Mouse (Mus musculus): Measurements from ENCODE around the gene Syt5. TPM values are rescaled to one million over a fixed set of nuclear protein-coding genes. Genes with fewer than 3 reads are reported as not detected.
A peak's percentile ranks its signal among the peaks of the same experiment; 100 is the strongest.
"Not testable (repeated sequence)": the region's sequence is repeated elsewhere in the genome, so short reads cannot be mapped to it uniquely, and the experiment has no call there.

The Syt5 gene
- polyA plus RNA-seq, 1 experiment from 2014 or later = 79.9 TPM

DNA sequence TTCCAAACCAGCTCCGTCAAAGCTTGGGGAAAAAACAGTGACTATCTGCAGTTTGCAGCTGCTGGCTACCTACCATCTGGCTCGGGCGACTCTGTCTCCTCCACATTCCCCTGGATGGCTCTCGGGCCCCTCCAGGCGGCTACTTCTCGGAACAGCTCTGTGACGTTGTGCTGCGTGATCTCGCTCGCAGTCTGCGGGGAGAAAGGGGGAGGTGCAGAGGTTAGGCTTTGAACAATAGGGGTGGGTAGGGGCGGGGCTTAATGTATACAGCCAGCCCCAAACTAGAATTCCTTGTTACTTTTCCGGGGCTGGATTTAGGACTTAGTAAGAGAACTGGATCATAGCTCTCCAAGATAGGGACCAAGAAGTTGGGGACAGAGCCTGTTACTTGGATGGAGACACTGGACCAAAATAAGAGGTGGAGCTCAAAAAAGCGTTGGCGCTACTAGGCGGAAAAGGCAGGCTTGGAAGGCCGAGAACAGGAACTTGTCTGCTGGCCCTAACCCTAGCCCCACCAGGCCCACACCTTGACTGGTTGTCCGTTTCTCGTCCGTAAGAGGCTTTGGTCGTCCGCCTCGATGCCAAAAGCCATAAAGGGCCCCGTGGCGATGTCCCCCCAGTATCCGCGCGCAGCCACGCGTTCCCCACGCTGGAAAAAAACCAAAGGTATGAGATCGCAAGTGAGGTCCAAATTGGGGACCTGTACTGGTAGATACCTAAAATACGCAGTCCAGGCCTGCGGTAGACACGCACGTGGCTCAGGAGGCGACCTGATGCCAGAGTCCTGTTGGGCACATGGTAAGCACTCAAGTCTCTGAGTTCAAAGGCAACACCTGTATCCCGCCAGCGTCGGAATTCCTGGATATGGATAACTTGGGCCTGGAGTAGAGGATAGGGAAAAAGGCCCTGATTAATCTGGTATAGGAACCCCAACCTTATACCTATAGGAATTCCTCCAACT lies 20.7 kb downstream of the Syt5 start:
- Histone ChIP-seq H3K9me3 (ENCODE audit: control insufficient read depth, low read length) (no peaks in the 10 kb centered on the region), H3K9ac (replicated peaks; ENCODE audit: low read depth, low read length) (peak overlapping the region; percentile 44), H3K4me3 (ENCODE audit: low read depth, low read length) (peak overlapping the region; percentile 24), H3K27ac (ENCODE audit: low read depth, low read length) (peak overlapping the region; percentile 29; the same call in 1 of the 2 replicates), H3K4me2 (ENCODE audit: low read depth, low read length) (peak overlapping the region; percentile 52), H3K27me3 (ENCODE audit: control insufficient read depth, insufficient read depth, low read length) (no peaks in the 10 kb centered on the region), H3K4me1 (ENCODE audit: control insufficient read depth, insufficient read depth, low read length) (peaks cover 5% of the 10 kb centered on the region; the same call in 1 of the 2 replicates), H3K36me3 (ENCODE audit: control insufficient read depth, insufficient read depth, low read length) (no peaks in the 10 kb centered on the region)
- ATAC-seq (ENCODE audit: low read depth) = peak; percentile 96
- WGBS = 28% methylated on average over 40 of the region's 40 CpGs

DNA sequence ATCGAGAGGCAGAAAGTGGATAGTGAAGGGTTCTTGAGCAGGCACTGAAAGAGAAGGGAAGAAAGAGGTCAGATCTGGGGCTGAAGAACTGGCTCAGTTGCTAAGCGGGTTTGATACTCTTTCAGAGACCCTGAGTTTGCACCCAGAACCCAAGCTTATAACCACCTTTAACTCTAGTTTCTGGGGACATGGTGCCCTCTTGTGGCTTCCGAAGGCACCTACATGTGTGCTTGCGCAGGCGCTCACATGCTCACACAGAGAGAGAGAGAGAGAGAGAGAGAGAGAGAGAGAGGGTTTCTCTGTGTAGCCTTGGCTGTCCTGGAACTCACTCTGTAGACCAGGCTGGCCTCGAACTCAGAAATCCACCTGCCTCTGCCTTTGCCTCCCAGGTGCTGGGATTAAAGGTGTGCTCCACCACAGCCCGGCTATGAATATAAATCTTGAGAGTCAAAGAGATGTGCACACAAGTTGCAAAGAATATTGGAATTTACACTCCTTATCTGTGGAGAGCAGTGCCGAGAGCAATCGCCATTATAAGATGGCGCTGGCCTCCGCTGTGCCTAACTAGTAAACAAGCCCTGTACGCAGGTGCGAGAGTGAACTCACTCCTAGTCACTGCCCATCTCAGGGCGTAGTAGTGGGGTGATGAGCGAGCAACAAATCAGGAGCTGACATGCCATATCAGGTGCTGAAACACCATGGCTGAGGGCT lies 23.0 kb downstream of the Syt5 start, which contains the start of gene Tnni3:
Gene Tnni3 (minus strand): TSS at position 18 of the 711 bp plus-strand sequence.
- H3K9me3 ChIP-seq (ENCODE audit: control insufficient read depth, low read length); H3K36me3 ChIP-seq (ENCODE audit: control insufficient read depth, insufficient read depth, low read length); H3K27me3 ChIP-seq (ENCODE audit: control insufficient read depth, insufficient read depth, low read length); H3K27ac ChIP-seq (ENCODE audit: low read depth, low read length); H3K9ac ChIP-seq (replicated peaks; ENCODE audit: low read depth, low read length); H3K4me2 ChIP-seq (ENCODE audit: low read depth, low read length); ATAC-seq (ENCODE audit: low read depth); H3K4me1 ChIP-seq (ENCODE audit: control insufficient read depth, insufficient read depth, low read length); H3K4me3 ChIP-seq (ENCODE audit: low read depth, low read length): not testable (repeated sequence)
- WGBS = 72% methylated on average over 15 of the region's 15 CpGs

DNA sequence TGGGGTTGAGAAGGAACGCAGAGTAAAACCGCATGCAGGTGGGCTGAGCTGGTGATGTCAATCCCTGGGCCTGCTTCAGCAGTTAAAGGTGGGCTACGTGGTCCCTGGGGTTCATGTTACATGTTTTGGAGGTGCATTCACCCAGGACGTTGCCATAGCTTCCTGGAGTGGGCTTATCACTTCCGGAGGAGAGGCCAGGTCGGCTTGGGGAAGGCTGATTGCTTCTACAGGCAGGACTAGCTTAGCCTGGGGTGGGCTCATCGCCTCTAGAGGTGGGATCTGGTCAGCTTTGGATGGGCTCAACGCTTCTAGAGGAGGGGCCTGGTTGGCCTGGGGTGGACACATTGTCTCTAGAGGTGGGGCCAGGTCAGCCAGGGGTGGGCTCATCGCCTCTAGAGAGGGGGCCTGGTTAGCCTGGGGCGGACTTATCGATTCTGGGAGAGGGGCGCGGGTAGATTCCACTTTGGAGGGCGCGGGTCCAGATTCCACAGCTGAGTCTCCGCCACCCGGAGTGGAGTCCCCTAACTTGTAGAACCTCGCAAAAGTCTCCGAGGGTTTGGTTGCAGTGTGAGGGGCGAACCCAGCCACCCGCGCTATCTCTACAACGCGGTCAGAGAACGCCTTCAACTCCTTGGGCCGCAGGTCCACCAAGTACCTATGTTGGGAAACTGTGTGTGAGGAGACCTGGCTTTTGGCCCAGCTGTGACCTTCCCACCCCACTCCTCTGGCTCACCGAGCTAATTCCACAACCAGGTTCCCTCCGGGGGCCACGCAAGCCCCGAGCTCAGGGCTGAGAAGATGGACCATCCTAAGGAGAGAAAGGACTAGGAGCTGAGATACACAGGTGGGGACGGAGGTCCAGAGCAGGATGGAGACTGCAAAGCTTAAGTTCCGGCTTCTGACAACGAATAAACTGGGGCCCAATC lies 23.9 kb downstream of the Syt5 start:
- ATAC-seq (ENCODE audit: low read depth) = no peak

DNA sequence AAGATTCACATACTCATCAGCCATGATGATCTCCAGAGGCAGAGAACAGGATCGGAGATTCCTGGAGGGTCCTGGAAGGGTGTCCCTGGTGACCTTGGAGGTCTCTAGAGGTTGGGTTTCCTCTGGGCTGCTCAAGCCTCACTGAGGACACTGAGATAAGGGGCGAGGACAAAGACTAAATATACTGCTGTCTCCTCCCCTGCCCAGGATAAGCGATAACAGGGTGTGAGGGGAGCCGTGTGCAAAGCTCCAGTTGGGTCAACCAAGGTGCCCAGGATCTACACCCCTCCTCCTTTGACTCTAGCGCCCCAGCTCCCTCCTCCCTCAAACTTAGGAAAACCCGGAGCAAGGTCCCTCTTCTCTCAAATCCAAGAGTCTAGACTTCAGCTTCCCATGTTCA lies 25.0 kb downstream of the Syt5 start:
- Histone ChIP-seq H3K36me3 (ENCODE audit: control insufficient read depth, insufficient read depth, low read length) (no peaks in the 10 kb centered on the region), H3K9ac (replicated peaks; ENCODE audit: low read depth, low read length) (no peak overlapping the region), H3K27me3 (ENCODE audit: control insufficient read depth, insufficient read depth, low read length) (no peaks in the 10 kb centered on the region), H3K9me3 (ENCODE audit: control insufficient read depth, low read length) (no peaks in the 10 kb centered on the region), H3K4me3 (ENCODE audit: low read depth, low read length) (no peak overlapping the region), H3K4me1 (ENCODE audit: control insufficient read depth, insufficient read depth, low read length) (peaks cover 5% of the 10 kb centered on the region; the same call in 1 of the 2 replicates), H3K4me2 (ENCODE audit: low read depth, low read length) (no peak overlapping the region), H3K27ac (ENCODE audit: low read depth, low read length) (no peak overlapping the region)
- 85% methylated on average over 6 of the region's 6 CpGs for WGBS
- no peak for ATAC-seq (ENCODE audit: low read depth)

More for the DNA sequence above, 23.9 kb downstream of the Syt5 start:
- Histone ChIP-seq H3K27ac (ENCODE audit: low read depth, low read length) (no peak overlapping the region), H3K4me1 (ENCODE audit: control insufficient read depth, insufficient read depth, low read length) (peaks cover 5% of the 10 kb centered on the region; the same call in 1 of the 2 replicates), H3K4me2 (ENCODE audit: low read depth, low read length) (no peak overlapping the region), H3K27me3 (ENCODE audit: control insufficient read depth, insufficient read depth, low read length) (no peaks in the 10 kb centered on the region), H3K9me3 (ENCODE audit: control insufficient read depth, low read length) (no peaks in the 10 kb centered on the region), H3K9ac (replicated peaks; ENCODE audit: low read depth, low read length) (no peak overlapping the region), H3K36me3 (ENCODE audit: control insufficient read depth, insufficient read depth, low read length) (no peaks in the 10 kb centered on the region), H3K4me3 (ENCODE audit: low read depth, low read length) (no peak overlapping the region)
- 93% methylated on average over 33 of the region's 33 CpGs for WGBS

DNA sequence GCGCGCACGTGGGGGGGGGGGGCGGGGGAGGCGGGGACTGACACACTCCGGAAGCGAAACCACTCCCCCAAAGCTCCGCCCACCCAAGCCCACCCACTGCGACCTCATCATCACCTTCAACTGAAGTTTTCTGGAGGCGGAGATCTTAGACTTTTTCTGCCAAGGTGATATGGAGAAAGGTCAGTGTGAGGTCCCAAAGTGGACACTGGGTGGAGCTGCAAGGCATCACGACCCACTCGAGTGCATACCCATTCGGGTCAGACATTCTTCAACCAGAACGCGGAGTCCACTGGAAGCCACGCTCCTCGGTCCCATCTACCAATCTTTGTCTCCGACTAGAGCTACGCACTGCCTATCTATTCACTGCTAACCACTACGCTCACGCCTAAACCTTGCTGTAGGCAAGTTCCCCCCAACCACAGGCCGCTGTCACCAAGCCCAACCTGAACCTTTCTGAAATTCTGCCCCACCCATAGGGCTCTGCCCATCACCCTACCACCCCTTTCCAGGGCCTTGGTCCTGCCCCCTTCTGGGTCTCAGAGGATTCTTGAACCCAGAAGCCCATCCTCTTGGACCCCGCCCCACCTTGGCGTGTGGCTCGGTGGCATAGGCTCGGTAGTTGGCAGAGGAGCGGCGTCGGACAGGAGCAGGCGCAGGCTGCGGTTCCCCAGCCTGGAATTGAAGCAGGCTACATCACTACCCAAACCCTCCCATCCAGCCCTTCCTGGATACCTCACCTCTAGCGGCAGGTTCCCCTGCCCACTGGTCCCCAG lies 25.9 kb downstream of the Syt5 start:
- Histone ChIP-seq H3K4me1 (ENCODE audit: control insufficient read depth, insufficient read depth, low read length) (no peaks in the 10 kb centered on the region), H3K27me3 (ENCODE audit: control insufficient read depth, insufficient read depth, low read length) (no peaks in the 10 kb centered on the region), H3K9me3 (ENCODE audit: control insufficient read depth, low read length) (no peaks in the 10 kb centered on the region), H3K27ac (ENCODE audit: low read depth, low read length) (no peak overlapping the region), H3K4me2 (ENCODE audit: low read depth, low read length) (peak overlapping the region; percentile 33), H3K36me3 (ENCODE audit: control insufficient read depth, insufficient read depth, low read length) (no peaks in the 10 kb centered on the region), H3K4me3 (ENCODE audit: low read depth, low read length) (peak overlapping the region; percentile 12; the same call in 1 of the 2 replicates), H3K9ac (replicated peaks; ENCODE audit: low read depth, low read length) (no peak overlapping the region)
- ATAC-seq (ENCODE audit: low read depth) = no peak
- WGBS = 29% methylated on average over 32 of the region's 32 CpGs

DNA sequence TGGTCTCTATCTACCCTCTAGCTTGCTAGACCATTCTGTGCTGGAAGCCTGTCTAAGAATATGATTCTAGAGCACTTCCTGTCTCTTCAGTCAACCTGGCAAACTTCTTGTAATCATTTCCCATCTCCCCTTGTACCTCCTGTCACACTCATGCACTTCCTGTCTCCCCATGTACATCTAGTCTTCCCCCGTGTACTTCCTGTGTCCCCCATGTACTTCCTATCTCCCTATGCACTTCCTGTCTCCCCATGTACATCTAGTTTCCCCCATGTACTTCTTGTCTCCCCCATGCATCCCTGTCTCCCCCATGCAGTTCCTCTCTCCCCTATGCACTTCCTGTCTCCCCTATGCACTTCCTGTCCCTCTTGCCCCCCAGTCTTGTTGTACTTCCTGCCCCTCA lies 28.9 kb downstream of the Syt5 start:
- Histone ChIP-seq H3K9ac (replicated peaks; ENCODE audit: low read depth, low read length) (no peak overlapping the region), H3K27me3 (ENCODE audit: control insufficient read depth, insufficient read depth, low read length) (no peaks in the 10 kb centered on the region), H3K27ac (ENCODE audit: low read depth, low read length) (no peak overlapping the region), H3K4me1 (ENCODE audit: control insufficient read depth, insufficient read depth, low read length) (no peaks in the 10 kb centered on the region), H3K4me3 (ENCODE audit: low read depth, low read length) (no peak overlapping the region), H3K36me3 (ENCODE audit: control insufficient read depth, insufficient read depth, low read length) (no peaks in the 10 kb centered on the region), H3K4me2 (ENCODE audit: low read depth, low read length) (no peak overlapping the region), H3K9me3 (ENCODE audit: control insufficient read depth, low read length) (no peaks in the 10 kb centered on the region)
- no peak for ATAC-seq (ENCODE audit: low read depth)
- WGBS = 81% methylated on average over 1 of the region's 1 CpGs

DNA sequence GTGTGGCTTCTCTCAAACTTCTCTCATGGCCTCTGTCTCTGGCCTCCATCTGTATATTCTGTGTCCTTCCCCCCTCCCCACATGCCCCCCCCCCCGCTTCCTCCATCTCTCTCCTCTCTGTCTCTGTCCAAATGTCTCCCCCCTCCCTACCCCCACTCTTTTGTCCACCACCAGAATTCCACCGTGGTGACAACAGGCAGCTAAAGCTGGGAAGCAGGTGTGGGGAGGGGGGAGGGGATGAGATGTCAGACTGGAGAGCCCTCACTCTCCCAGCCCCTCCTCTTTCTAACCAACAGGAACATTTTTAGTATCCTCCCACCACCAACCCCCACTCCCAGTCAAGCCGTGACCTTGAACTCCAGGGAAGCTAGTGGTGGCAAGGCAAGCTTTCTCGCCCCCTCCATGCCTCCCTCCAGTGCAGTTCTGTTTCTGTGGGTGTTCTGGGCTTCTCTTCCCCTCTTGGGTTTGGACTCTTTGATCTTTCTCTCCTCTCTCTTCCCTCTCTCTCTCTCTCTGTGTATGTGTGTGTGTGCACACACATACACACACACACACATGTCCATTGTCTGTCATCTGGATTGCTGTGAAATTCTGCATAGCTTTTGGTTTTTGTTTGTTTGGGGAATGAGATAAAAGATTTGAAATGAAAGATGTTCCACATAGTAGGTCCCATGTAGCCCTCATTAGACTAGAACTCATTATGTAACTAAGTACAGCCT lies 30.9 kb downstream of the Syt5 start, which contains the start of gene Tnnt1:
Gene Tnnt1 (minus strand): TSS at position 51 of the 719 bp plus-strand sequence.
- Histone ChIP-seq H3K27me3 (ENCODE audit: control insufficient read depth, insufficient read depth, low read length) (no peaks in the 10 kb centered on the region), H3K36me3 (ENCODE audit: control insufficient read depth, insufficient read depth, low read length) (no peaks in the 10 kb centered on the region), H3K4me2 (ENCODE audit: low read depth, low read length) (no peak within 1 kb of the TSS), H3K4me1 (ENCODE audit: control insufficient read depth, insufficient read depth, low read length) (no peaks in the 10 kb centered on the region), H3K27ac (ENCODE audit: low read depth, low read length) (no peak within 1 kb of the TSS), H3K9me3 (ENCODE audit: control insufficient read depth, low read length) (no peaks in the 10 kb centered on the region), H3K4me3 (ENCODE audit: low read depth, low read length) (no peak within 1 kb of the TSS), H3K9ac (replicated peaks; ENCODE audit: low read depth, low read length) (no peak within 1 kb of the TSS)
- no peak for ATAC-seq (ENCODE audit: low read depth)
- WGBS = 15% methylated on average over 3 of the region's 4 CpGs
